Mouse (Mus musculus) midbrain, embryonic 12.5 days (tissue): Measurements from ENCODE around the gene Trnt1. TPM values are rescaled to one million over a fixed set of nuclear protein-coding genes. Genes with fewer than 3 reads are reported as not detected.

Experiments
- ATAC-seq: fragments of 200-750 bp; cut with Nextera tagmentation; 2 replicates; pipeline ENCODE4 v1.8.0; 2017; ENCODE audit warnings: low read depth, moderate TSS enrichment, moderate library complexity; ENCODE audit not compliant: low FRiP score
- H3K27ac ChIP-seq: fragments of 300-500 bp; sonication (generic); replicated peaks from 2 replicates; pipeline ENCODE4 v1.5.1; 2016; ENCODE audit warnings: mild to moderate bottlenecking
- H3K27me3 ChIP-seq: fragments of 300-500 bp; sonication (generic); 2 replicates; pipeline ENCODE4 v1.6.1; 2016; ENCODE audit warnings: mild to moderate bottlenecking
- H3K36me3 ChIP-seq: fragments of 300-500 bp; sonication (generic); 2 replicates; pipeline ENCODE4 v1.6.1; 2016
- H3K4me1 ChIP-seq: fragments of 300-500 bp; sonication (generic); 2 replicates; pipeline ENCODE4 v1.6.1; 2016
- H3K4me2 ChIP-seq: fragments of 300-500 bp; sonication (generic); replicated peaks from 2 replicates; pipeline ENCODE4 v1.6.1; 2016; ENCODE audit warnings: mild to moderate bottlenecking, moderate library complexity
- H3K4me3 ChIP-seq: fragments of 300-500 bp; sonication (generic); 2 replicates; pipeline ENCODE4 v1.5.1; 2016; ENCODE audit warnings: mild to moderate bottlenecking
- H3K9ac ChIP-seq: fragments of 300-500 bp; sonication (generic); replicated peaks from 2 replicates; pipeline ENCODE4 v1.6.1; 2016; ENCODE audit warnings: mild to moderate bottlenecking, moderate library complexity
- H3K9me3 ChIP-seq: fragments of 300-500 bp; sonication (generic); 2 replicates; pipeline ENCODE4 v1.6.1; 2016; ENCODE audit warnings: mild to moderate bottlenecking
- WGBS: fragments of 180-500 bp; shearing (Covaris S2); methylation state at CpG from one replicate; pipeline ENCODE4 v1.1.7; 2016; 5-methylcytosine and 5-hydroxymethylcytosine counted together
- polyA plus RNA-seq: library from polyadenylated mRNA; unstranded; fragments of >200 nt; fragmentation: Nextera tagmentation; extraction: Ambion mirVana; gene quantifications from 2 replicates; pipeline ENCODE4 v1.2.1, GENCODE M21; 2016

Trnt1 gene
- 68.4 and 70.6 TPM in 2 replicates for polyA plus RNA-seq

GRCm38 (mm10) chr6:106768640-106769289 is at the start of gene Trnt1:
TSS of gene Trnt1 (plus strand) at chr6:106769120.
- 8% methylated on average over 35 of the region's 35 CpGs for WGBS
- peak within 1 kb of the TSS; percentile 93 for H3K4me2 ChIP-seq
- no peaks in the 10 kb centered on the region for H3K27me3 ChIP-seq
- H3K4me1 ChIP-seq = peaks cover 12% of the 10 kb centered on the region
- H3K9me3 ChIP-seq = no peaks in the 10 kb centered on the region
- peak; percentile 100 for ATAC-seq
- H3K36me3 ChIP-seq = peaks cover 16% of the 10 kb centered on the region
- H3K9ac ChIP-seq = peak within 1 kb of the TSS; percentile 65
- peak within 1 kb of the TSS; percentile 84 for H3K4me3 ChIP-seq
- 0 out of 2 replicates have a peak within 1 kb of the TSS, but pooled peaks have one; percentile 49 for H3K27ac ChIP-seq

- no peaks in the 10 kb centered on the region for H3K36me3 ChIP-seq
- no peak overlapping the region for H3K4me2 ChIP-seq
- 92% methylated on average over 4 of the region's 4 CpGs for WGBS
- no peaks in the 10 kb centered on the region for H3K9me3 ChIP-seq
- ATAC-seq = no peak
- H3K4me1 ChIP-seq = no peaks in the 10 kb centered on the region
- no peak overlapping the region for H3K9ac ChIP-seq
- H3K27ac ChIP-seq = no peak overlapping the region
- no peak overlapping the region for H3K4me3 ChIP-seq
- H3K27me3 ChIP-seq = no peaks in the 10 kb centered on the region
Measured at GRCm38 (mm10) chr6:106725642-106726041, 43.3 kb upstream of the Trnt1 start.

DNA sequence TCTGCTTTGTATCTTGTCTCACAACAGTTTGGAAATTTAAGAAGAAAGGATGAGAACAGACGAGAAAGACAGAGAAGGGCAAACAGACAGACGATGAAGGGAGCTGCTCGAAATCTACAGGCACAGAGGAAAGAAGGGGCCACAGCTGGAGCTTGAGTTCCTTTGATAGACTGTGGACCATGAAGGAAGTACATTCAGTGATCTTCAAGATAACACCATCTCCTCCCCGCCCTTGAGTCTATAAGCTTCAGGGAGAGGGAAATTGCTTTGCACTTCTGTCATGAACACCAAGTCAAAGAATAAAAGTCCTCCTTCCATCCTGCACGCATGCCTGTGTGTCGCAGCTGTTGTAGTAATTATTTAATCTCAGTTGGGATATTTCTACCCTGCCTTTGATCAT is 42.8 kb upstream of the Trnt1 start:
- Histone ChIP-seq H3K9me3 (no peaks in the 10 kb centered on the region), H3K36me3 (no peaks in the 10 kb centered on the region), H3K9ac (no peak overlapping the region), H3K4me1 (no peaks in the 10 kb centered on the region), H3K4me3 (no peak overlapping the region), H3K4me2 (no peak overlapping the region), H3K27me3 (no peaks in the 10 kb centered on the region), H3K27ac (no peak overlapping the region)
- WGBS = 84% methylated on average over 6 of the region's 6 CpGs
- no peak for ATAC-seq

DNA sequence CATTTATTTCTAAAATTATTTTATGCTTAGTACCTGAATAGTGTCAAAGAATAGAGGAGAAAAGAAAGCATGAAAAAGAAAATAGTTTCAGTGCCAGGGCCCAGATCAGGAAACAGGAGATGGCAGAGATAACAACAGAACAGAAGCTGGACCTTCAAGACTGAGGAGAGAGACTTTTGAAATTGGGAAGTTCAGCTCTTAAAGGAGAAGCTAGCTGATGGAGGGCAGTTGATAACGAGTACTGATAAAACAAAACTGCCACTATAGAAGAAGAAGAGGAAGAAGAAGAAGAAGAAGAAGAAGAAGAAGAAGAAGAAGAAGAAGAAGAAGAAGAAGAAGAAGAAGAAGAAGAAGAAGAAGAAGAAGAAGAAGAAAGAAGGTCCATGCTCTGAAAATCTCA is 41.2 kb upstream of the Trnt1 start:
- Histone ChIP-seq H3K27ac (no peak overlapping the region), H3K9me3 (no peaks in the 10 kb centered on the region), H3K4me1 (no peaks in the 10 kb centered on the region), H3K36me3 (no peaks in the 10 kb centered on the region), H3K27me3 (no peaks in the 10 kb centered on the region), H3K9ac (no peak overlapping the region), H3K4me3 (no peak overlapping the region), H3K4me2 (no peak overlapping the region)
- 69% methylated on average over 1 of the region's 1 CpGs for WGBS
- ATAC-seq = no peak

- no peak overlapping the region for H3K27ac ChIP-seq
- H3K9me3 ChIP-seq = no peaks in the 10 kb centered on the region
- no peaks in the 10 kb centered on the region for H3K27me3 ChIP-seq
- H3K4me3 ChIP-seq = no peak overlapping the region
- H3K4me1 ChIP-seq = no peaks in the 10 kb centered on the region
- no peaks in the 10 kb centered on the region for H3K36me3 ChIP-seq
- no peak for ATAC-seq
- no peak overlapping the region for H3K9ac ChIP-seq
- no peak overlapping the region for H3K4me2 ChIP-seq
- WGBS = 83% methylated on average over 4 of the region's 4 CpGs
Measured at GRCm38 (mm10) chr6:106729682-106730314, 39.1 kb upstream of the Trnt1 start.

DNA sequence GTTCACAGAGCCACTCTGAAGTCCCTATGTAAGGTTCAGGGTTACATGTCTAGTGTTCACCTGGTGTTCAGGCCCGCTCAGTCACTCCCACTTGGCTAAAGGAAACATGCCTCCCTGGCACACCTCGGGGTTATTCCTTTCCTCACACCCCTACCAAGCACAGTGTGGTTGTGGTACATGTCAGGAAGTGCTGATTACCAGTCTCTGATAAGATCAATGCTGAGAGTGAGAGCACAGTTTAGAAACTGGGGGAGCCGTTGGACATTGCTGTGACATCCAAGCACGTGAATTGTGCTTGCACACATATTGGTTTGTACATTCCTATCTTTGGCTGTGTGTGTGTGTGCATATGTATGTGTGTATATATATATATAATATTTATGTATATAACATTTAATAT is 36.4 kb upstream of the Trnt1 start:
- H3K36me3 ChIP-seq = no peaks in the 10 kb centered on the region
- WGBS = 89% methylated on average over 4 of the region's 4 CpGs
- H3K27ac ChIP-seq = no peak overlapping the region
- H3K4me1 ChIP-seq = no peaks in the 10 kb centered on the region
- no peaks in the 10 kb centered on the region for H3K27me3 ChIP-seq
- H3K9me3 ChIP-seq = no peaks in the 10 kb centered on the region
- H3K9ac ChIP-seq = no peak overlapping the region
- H3K4me2 ChIP-seq = no peak overlapping the region
- ATAC-seq = no peak
- H3K4me3 ChIP-seq = no peak overlapping the region

DNA sequence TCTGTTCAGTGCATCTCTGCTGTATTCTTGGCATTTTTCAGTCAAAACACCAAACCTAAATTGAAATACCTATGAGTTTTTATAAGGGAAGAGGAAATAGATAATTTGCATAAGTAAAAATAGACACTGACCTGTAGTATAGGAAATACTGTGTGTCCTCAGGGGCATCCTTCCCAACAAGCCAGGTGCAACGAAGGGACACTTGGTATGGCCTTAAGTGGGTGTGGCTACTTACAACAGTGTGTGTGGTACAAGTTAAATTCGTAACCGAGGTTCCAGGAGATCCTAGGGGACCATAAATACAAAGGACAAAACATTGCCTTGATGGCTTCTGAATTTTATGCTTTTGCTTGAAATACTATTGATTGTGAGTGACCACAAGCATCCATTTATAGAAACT is 30.7 kb upstream of the Trnt1 start:
- Histone ChIP-seq H3K4me2 (no peak overlapping the region), H3K36me3 (no peaks in the 10 kb centered on the region), H3K4me1 (no peaks in the 10 kb centered on the region), H3K27ac (no peak overlapping the region), H3K27me3 (no peaks in the 10 kb centered on the region), H3K9ac (no peak overlapping the region), H3K4me3 (no peak overlapping the region), H3K9me3 (no peaks in the 10 kb centered on the region)
- ATAC-seq = no peak
- 80% methylated on average over 3 of the region's 3 CpGs for WGBS

DNA sequence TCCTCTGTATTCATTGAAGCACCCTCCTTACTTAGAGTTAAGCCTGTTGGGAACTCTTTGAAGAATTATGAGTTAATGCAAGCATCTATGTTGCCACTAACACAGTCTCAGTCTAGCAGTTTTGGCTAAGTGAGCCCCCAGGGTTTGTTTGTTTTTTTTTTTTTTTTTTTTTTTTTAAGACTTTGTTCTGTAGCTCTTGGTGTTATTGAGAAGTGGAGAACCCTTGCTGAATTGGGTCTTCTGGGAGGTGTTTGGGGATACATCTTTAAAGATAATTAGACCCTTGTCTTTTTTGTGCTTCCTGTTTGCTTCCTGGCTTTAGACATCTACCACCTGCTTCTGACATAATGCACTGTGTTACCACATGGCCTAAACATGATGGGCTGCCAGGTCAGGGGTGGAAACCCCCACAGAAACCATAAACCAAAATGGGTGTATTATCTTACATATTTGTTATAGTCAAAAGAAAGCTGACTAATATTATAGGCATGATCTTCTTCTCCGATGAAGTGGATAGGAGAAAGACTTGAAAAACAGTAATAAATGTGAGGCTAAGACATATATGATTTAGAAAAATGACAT is 28.6 kb upstream of the Trnt1 start:
- Histone ChIP-seq H3K36me3 (no peaks in the 10 kb centered on the region), H3K4me1 (no peaks in the 10 kb centered on the region), H3K4me3 (no peak overlapping the region), H3K9me3 (no peaks in the 10 kb centered on the region), H3K27me3 (no peaks in the 10 kb centered on the region), H3K4me2 (no peak overlapping the region), H3K27ac (no peak overlapping the region), H3K9ac (no peak overlapping the region)
- ATAC-seq = no peak
- WGBS = 92% methylated on average over 1 of the region's 1 CpGs

DNA sequence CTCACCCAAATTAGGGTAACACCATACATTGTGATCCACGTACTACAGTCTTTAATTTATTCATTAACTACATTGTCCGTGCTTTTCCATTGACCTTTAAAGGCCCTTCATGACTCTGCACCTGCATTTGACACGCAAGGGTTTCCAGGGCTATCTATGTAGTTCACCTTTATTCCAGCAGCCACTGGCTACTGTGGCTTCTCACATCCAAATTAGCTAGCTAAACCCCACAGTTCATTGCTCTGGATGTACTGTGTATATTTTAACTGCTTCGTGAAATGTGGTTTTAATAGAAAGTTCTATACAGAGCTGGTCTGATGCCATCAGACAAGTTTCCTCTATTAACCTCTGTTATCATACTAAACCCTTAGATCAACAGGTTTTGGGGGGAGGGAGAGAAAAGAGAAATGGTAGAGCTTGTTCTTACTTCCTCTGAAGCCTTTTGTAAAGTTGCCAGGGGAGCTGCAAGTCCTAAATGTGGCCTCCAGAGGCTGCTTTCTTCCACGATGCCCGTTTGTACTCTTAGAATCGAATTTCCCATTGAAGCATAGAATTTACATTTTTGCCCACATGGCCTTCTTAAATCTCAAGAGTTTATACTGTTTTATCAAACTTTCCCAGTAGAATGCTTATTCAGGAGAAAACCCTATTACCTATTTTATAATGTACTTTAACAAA is 25.2 kb upstream of the Trnt1 start:
- Histone ChIP-seq H3K9me3 (no peaks in the 10 kb centered on the region), H3K4me1 (no peaks in the 10 kb centered on the region), H3K27ac (no peak overlapping the region), H3K9ac (no peak overlapping the region), H3K4me3 (no peak overlapping the region), H3K27me3 (no peaks in the 10 kb centered on the region), H3K4me2 (no peak overlapping the region), H3K36me3 (no peaks in the 10 kb centered on the region)
- WGBS = 76% methylated on average over 7 of the region's 7 CpGs
- ATAC-seq = no peak

DNA sequence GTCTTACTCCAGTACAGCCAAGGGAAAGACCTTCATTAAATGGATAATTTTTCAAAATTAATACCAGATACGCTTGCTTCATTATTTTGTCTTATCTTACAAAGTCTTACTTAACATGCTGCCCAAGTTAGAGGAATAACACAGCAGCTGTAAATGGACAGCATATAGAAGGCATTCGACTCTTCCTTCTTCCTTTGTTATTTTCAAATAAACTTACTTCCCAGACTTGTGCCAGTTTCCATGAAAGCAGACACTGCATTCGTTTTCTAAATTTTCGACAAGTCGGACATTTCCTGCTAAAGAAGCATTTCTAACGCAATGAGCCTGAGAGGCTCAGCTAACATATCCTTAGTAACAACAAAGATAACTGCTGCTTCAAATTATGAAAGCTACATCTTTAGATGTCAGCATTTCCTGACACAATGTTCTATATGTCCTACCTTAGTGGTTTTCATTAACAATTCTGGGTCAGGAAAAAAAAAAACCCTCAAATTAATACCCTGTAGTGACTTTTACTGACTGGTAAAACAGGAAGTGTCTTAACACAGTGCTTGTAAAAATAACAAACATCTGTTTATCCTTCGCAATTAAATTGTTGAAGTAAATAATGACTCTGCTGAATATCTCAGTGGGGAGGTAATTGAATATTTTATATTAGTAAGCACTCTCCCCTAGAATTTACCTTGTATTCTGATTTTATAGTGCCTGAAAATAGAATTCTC is 23.1 kb upstream of the Trnt1 start:
- H3K4me2 ChIP-seq = no peak overlapping the region
- no peak overlapping the region for H3K9ac ChIP-seq
- H3K4me1 ChIP-seq = no peaks in the 10 kb centered on the region
- H3K4me3 ChIP-seq = no peak overlapping the region
- no peaks in the 10 kb centered on the region for H3K36me3 ChIP-seq
- ATAC-seq = no peak
- WGBS = 86% methylated on average over 7 of the region's 7 CpGs
- no peak overlapping the region for H3K27ac ChIP-seq
- no peaks in the 10 kb centered on the region for H3K9me3 ChIP-seq
- H3K27me3 ChIP-seq = no peaks in the 10 kb centered on the region

- no peak for ATAC-seq
- Histone ChIP-seq H3K27me3 (no peaks in the 10 kb centered on the region), H3K36me3 (no peaks in the 10 kb centered on the region), H3K9me3 (no peaks in the 10 kb centered on the region), H3K4me2 (no peak overlapping the region), H3K4me1 (no peaks in the 10 kb centered on the region), H3K9ac (no peak overlapping the region), H3K4me3 (no peak overlapping the region), H3K27ac (no peak overlapping the region)
- WGBS = 94% methylated on average over 5 of the region's 5 CpGs
Measured at GRCm38 (mm10) chr6:106747251-106747650, 21.7 kb upstream of the Trnt1 start.

- no peak overlapping the region for H3K27ac ChIP-seq
- ATAC-seq = no peak
- no peak overlapping the region for H3K4me3 ChIP-seq
- no peak overlapping the region for H3K4me2 ChIP-seq
- WGBS = 87% methylated on average over 3 of the region's 3 CpGs
- H3K27me3 ChIP-seq = no peaks in the 10 kb centered on the region
- H3K9ac ChIP-seq = no peak overlapping the region
- H3K9me3 ChIP-seq = no peaks in the 10 kb centered on the region
- no peaks in the 10 kb centered on the region for H3K4me1 ChIP-seq
- H3K36me3 ChIP-seq = no peaks in the 10 kb centered on the region
Measured at GRCm38 (mm10) chr6:106747804-106748203, 21.1 kb upstream of the Trnt1 start.
